Mouse (Mus musculus) spleen, adult 2 months (tissue): ENCODE measurements at regions not wholly inside any gene's neighbourhood (a gene's known extent, or its start where the extent isn't known, plus 50 kb on each side); places are given as distances from the start of the nearest gene placed in this dataset.

ENCODE experiments used
- CTCF ChIP-seq: fragments of 200-500 bp; IDR thresholded peaks from 2 replicates; pipeline ENCODE4 v1.5.1; 2011; ENCODE audit warnings: mild to moderate bottlenecking, inconsistent platforms; ENCODE audit not compliant: insufficient read depth, insufficient read length, insufficient replicate concordance; ENCODE audit errors: extremely low read depth
- POLR2A ChIP-seq: fragments of 200-500 bp; IDR thresholded peaks from 2 replicates; pipeline ENCODE4 v1.6.1; 2011; ENCODE audit warnings: low read depth, low read length, inconsistent platforms

DNA sequence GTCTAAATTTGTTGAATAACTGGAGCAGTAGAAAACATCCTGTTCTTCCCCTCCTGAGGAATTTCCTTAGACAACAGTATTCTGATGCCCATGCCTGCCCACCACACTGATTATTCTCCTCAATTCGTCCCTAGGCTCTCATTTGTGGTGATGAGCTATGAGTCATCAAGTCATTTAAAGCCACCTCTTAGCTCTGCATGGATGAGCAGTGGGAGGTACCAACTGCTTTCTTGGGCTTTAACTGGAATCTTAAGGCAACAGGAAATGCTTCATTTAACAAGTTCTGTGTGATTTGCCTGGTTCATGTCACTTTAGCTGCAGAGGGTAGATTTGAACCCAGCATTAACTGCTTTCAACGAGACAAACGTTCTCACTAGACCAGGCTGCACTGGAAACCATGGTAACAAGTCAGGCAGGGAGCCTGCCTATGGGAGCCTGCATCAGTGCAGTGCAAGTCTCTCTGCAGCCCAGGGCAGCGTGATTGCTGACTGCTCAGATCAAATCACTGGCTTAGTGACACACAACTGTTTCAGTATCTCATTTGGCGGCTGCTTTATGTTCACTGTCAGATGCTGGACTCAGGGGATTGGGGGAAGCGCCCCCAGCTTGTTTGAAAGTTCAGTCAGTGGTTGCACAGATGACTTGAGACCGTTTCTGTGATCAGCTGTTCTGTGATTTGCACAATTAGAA lies 273.5 kb upstream of the Tle4 start:
- TF ChIP-seq CTCF: no peak
- TF ChIP-seq POLR2A: no peak
